Mouse (Mus musculus) regulatory T cell (primary cell): ENCODE results near the gene Pitx1.

Source experiments
- in situ Hi-C: fragments of 300-600 bp; cut with MboI, MseI; formaldehyde crosslinking; loops from one replicate; pipeline ENCODE4 v1.15.1; 2025; ENCODE audit warnings: high pct_unique_total_duplicates

Gene Pitx1

DNA sequence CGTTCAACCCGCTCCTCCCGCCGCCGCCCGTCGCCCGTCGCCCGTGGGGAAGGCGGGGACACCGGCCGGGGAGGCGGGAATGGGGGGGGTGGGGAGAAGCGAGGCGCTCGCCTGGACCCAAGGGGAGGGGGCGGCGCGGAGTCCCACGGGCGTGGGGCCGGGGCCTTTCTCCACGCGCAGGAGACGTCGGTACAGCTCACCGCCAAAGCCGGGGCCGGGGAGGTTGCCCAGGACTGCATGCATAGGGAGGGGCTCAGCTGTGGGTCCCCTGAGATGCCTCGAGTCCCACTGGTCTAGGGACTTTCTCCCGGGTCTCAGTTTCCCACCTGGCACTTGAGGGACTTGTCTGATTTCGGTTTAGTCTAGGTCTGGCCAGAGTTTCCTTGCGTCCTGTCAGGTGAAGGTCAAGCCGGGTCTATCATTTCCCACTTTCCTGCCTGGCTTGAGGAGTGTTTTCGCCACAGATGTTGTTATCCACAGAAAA is at the start of gene Pitx1:
Gene Pitx1 (minus strand): TSS at position 51 of the 484 bp plus-strand sequence.
- in situ Hi-C loops, result no loop called here

DNA sequence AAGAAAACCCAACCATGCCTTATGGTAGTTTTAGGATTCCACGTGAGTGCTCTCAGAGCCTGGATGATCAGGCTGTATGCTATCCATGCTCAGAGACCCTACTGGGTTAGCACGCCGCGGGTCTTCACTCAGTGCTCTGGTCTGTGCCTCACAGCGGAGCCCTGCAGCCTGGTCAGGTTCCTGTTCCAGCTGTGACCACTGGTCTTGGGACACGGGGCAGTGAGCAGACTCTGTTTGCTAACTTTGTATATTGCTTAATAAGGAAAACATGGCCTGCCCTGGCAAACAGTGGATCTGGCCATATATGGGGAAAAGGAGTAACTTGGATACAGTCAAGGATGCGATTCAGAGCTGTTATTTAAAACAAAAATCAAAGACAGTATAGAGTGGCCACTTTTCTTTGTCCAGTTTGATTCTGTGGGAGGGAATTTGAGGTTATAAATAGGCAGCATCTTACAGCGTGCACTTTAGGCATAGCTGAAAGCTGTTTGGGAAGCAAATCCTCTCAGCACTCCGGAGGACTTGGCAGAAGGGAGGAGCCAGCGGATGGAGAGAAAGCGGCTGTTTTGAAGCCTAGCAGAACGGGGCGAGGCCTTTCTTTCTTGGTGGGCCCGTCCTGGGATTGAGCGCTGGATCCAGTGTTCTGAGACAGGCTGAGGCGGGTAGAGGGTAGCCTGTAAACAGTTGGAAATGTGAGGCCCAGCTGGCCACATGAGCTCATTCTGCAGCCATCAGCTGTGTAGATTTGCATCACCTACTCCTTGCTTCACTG is 45.6 kb upstream of the Pitx1 start:
- in situ Hi-C loops, result no loop called here

DNA sequence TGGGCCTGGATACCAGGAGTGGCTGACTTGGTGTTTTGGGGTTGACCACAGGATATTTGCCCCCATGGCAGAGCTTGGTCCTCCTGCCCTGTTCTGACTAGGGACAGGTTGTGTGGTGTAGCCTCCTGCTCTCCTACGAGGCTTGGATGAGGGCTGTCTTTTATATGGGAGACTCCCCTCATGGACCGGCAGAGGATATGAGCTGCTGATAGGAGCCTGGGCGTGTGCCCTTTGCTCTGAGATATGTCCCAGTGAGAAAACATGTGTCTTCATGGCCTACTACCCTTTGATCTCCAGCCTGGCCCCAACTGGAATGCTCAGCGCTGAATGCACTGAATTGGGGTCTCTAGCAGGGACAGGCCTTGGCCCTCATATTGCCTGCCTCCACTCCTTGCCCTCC is 42.4 kb upstream of the Pitx1 start:
- in situ Hi-C loops, result no loop called here

DNA sequence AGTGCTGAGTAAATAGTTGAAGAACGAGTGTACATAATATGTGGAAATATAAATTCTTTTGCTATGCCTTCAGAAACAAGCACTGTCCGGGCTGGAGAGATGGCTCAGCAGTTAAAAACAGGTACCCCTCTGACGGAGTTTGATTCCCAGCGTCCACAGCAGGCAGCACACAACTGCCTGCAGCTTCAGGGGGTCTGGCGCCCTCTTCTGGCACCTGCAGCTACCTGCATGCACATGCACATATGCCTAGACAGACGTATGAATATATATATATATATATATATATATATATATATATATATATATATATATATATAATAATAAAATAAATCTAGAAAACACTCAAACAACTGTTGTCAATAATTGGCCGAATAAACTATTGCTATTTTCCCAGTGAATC is 35.4 kb upstream of the Pitx1 start:
- in situ Hi-C loops, result no loop called here

DNA sequence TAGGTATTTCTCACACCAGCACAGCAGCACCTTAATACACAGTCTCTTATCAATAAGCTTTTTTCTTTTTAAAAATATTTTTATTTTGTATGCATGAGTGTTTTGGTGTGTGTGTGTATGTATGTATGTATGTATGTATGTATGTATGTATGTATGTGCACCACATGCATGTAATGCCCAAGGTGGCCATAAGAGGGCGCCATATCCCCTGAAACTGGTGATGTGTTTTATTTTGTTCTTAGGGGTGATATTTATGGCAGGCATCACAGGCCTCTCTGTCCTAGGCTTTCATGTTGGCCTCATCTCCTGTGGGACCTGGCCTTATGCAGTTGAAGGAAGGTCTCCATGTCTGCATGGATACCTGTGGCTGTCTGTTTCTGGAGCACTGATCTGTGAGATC is 34.0 kb upstream of the Pitx1 start:
- in situ Hi-C loops, result no loop called here

DNA sequence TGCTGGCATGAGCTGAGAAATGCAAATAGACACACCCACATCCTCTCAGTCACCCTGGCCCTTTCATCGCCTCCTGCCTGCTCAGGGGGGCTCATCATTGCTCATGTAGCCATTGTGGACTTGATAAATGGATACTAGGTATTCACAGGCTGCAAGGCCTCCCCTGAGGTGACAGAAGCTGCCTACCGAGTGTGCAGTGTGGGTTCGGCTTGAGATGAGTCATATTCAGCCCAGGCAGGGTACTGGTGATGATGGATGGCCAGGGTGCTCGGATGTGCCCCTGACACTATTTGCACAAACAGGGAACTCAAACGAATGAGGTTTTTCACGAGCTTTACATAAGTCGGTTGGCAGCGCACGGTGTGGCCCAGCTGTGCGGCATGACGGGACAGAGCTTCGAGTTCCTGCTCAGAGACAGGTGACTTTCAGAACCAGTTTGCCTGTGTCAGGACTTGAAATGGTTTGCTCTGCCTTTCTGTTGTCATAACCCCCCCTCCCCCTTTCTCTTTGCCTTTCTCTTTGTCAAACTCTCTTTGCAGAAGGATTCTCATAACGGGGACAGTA is 31.6 kb upstream of the Pitx1 start:
- in situ Hi-C loops, result no loop called here

DNA sequence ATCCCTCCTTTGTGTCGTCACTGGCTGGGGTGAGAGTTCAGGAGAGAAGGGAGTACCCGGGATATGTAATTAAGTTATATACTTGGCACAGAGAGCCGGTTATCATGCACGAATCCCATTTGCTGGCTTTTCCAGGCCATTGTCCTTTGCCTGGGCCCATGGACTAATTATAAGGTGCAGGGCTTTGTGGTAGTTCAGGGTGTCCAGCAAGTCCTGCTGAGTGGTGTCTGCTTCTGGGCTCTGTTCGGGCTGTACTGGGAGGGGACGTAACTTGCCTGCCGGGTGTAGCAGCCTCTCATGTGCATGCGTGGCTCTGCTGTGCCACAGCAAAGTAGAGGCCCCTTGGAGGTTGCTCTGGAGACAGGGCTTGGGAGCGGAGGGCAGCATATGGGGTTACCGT is 24.5 kb upstream of the Pitx1 start:
- in situ Hi-C loops, result no loop called here

DNA sequence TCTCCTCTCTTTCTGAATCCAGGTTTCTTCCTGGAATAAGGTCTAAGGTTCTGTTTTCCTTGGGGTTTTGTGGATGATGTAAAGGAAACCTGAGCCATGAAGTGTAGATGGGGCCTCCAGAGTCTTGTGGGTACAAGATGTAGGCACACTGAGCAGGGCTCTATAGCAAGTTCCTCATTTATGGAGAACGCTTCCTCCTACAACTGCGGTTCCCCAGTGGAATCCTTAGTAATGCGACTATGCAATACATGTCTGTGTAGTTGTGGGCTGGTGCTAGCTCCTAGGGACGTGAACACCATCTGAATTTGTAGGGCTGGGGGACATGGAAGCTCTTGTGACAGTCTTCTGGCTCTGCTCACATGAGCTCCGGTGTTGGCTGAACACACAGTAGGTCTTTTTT is 22.5 kb upstream of the Pitx1 start:
- in situ Hi-C loops, result no loop called here

DNA sequence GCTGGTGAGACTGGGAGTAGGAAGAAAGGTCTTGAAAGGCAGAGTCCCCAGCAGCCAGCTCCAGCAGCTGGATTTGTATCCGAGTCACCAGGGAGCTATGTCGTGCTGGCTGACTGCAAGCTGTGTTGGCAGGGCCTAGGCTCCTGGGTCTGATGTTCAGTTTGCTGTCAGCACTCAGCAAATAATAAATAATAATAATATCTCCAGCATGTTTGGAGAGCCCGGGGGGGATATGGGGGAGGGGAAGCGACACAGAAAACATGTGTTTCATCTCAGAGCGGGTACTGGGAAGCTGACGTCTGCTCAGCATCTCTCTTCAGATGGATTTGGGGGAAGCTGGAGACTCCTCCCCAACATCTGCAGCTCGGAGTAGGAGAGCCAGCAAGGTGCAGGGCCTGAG is 19.8 kb upstream of the Pitx1 start:
- in situ Hi-C loops, result no loop called here

DNA sequence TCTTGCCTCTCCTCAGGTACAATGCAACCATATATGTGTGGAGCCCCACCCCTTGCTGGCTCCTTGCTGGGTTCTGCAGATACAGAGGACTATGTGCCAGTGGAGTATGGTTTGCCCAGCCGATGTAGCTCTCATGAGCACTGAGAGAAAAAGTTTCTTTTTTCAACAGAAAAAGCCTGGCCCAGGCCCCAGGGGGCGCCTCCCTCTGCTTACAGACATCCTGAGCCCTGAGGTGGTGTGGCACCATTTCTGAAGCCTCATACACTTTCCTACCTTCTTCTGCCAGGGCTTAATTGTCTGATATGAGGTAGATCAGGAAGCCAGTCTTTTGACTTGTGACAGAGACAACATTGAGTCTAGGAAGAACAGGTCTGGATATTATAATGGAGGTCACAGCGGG is 16.2 kb upstream of the Pitx1 start:
- in situ Hi-C loops, result no loop called here

DNA sequence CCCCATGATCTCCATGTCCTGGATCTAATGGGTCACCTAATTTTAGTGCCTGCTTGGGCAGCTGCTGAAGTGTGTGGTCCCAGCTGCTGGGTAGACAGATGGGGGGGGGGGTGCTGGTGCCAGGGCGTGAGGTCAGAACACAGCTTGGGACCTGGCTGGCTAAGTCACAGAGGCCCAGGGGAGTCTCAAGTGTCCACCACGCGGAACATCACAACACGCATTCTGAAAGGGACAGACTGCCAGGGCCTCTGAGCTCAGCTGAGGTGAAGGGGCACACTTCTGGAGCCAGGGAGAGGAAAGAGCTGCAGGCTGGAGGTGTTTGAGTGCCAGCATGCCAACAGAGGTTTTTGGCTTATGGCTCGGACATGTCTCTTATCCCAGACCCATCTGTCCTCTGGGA is 14.7 kb upstream of the Pitx1 start:
- in situ Hi-C loops, result no loop called here

DNA sequence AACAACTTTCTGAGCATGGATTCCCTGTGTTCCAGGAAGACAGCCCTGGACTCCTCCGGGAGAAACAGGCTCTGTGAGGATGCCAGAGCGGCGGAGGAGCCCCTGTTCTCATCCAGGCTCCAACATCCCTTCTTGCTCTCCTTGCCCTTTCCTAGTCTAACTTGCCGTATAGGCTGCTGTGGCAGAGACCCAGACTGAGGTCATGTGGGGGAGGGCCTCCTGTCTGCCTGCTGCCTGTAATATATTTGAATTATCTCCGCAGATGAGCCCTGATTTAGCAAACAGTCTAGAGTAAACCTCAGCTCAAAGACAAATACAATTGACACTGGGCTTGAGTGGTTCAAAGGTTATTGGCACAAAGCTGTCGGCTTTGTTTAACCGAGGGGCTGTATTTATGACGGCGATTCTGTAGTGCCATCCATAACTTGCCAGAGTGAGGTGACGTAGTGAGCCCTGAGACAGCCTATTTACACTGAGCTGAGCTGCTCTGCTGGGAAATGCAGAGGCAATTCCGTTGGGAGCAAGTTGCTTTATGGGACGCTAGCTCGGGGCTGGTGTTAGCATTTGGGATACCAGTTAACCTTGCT is 12.7 kb upstream of the Pitx1 start:
- in situ Hi-C loops, result no loop called here

DNA sequence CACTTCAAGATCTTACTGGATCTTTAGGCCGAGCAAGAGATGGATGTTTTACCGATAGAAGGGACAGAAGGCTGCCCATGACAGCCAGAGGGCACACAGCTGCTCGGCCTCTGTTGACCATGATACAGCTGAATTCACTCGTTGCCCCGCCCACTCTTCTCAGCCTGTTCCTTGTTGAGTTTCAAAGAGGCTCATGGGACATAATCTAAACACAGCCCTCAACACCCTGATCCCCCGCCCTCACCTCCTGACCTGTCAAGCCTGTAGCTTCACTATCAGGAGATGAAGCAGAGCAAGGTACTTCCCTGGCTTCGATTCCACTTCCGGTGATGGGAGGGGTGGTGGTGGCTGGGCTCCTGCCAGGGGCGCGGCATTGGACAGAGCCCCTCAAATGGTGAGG is 11.8 kb upstream of the Pitx1 start:
- in situ Hi-C loops, result no loop called here

DNA sequence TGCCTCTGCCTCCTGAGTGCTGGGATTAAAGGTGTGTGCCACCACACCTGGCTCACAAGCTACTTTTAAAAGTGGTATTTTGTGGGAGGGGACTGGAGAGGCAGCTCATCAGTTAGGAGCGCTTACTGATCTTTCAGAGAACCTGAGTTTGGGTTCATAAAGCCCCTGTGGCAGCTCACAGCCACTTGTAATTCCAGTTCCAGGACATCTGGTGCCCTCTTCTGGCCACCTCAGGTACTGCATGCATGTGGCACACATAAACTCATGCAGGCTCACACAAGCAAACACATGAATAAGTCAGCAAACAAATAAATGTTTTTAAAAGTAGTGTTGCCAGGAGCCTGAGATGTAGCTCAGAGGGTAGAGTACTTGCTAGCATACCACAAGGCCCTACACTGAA is 7.7 kb upstream of the Pitx1 start:
- in situ Hi-C loops, result no loop called here

DNA sequence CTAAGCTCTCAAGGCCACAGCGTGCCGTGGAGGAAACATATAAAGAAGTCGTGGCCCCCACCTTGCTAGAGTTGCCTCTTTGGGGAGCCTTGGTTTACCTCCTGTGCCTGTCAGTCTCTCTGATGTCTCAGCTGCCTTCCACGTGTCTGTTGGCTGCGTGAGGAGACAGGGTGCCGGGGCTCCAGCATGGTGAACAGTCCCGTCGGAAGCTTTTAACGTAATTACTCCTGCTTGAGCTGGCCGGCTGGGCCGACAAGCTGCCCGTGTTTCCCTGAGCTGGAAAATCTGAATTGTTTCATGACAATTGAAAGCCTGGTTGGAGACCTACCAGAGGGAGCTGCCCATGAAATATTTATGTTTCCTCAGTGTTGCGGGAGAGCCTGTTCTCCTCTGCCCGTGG is 4.2 kb upstream of the Pitx1 start:
- in situ Hi-C loops, result no loop called here

DNA sequence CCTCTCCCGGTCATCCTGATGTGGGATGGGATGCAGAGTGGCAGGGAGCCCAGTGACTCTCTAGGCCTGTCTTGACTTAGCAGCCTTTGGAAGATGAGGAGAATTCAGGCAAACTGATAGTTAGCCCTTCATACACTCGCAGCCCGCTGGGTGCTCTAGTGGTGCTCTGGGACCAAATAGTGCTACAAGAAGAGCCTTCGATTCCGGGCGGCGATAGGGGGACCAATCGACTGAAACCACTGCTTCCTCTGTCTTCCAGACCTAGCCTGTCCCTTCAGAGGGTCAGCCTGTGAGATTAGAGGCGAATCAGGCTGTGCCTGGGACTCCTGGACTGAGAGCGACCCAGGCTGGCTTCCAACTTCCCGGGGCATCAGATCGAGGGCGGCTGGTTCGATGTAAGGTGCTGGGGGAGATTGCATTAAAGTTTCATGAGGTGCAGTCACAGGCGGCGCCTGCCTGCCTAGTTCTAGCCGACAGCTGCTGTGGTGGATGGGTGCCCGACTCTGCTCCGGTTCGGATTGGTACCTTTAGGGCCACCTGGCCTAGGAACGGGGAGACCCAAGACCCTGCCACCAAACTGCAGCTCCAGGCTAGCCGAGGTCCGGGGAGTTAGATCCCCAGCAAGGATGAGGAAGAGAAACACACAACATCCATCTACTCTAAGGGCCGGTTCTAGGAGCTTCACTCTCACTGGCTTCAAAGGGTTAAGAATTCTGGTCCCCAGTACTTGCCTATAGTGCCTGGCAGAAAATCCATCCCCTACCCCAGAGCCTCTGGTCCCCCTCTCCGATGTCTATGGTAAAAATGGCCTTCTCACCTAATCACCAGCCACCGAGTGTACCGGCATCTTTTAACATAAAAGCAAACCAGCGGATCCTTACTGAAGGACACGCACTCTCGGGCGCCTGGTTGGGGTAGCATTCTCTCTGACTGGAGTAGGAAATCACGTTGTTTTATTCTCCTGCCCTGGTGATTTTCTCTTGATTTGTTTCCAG is 1.1 kb upstream of the Pitx1 start:
- in situ Hi-C loops, result no loop called here

DNA sequence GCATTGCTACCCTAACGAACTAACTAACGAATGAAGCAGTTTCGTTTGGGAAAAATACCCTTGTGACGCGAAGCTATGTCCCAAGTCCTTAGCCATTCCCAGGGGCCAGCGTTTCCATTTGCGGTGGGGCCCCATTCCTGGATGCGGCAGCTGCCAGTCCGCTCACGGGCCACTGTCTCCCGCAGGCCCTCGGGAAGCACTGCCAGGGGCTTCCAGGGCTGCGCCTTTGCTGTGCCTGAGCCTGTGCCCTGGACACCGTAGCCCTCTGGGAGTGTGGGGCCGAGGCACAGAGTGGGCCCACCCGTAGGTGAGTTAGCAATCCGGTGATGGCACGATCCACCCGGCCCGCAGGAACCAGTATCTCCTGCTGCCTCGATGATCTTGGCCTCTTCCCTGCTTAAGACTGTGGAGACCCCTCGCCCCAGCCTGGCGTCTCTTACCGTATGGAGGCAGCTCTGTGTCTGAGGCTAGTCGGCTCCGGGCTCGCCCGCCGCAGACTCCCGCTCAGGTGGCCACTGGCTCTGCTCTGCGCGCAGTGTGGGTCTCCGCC is 369 bp downstream of the Pitx1 start:
- in situ Hi-C loops, result no loop called here

DNA sequence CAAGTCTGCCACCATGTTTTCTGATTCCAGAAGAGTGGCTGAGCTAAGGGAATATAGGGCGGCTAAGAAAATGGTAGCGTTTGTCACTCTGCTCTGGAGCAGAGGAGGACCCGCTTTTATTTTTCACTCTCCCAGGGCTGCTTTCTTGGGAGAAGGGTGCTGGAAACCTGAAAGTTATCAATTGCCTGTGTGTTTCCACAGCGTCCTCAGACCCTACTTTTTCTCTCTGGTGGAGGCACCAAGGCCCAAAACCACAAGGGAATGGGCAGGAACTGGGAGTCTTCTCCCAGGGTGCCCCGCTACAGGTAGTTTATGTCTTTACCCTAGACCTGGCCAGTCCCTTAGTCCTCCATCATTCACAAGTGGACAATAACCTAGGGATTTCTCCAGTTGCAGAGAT is 1.3 kb downstream of the Pitx1 start:
- in situ Hi-C loops, result no loop called here

DNA sequence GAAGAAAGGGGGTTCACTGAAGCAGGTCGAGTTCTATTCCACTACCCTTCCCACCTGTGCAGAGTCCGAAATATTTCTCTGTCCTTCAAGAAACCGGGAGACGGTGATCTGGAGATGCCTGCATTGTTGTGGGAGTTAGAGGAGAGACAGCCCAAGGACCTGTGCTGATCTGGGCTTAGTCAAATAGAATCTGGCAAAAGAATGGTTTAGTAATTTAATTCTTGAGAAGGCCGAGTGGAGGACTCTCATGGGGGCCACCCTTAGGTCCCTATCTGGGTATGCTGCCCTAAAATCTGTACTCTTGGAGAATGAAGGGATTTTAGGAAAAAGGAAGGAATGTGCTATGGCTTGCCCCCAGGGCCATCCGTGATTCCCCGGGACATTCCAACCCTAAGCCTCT is 2.1 kb downstream of the Pitx1 start:
- in situ Hi-C loops, result no loop called here

DNA sequence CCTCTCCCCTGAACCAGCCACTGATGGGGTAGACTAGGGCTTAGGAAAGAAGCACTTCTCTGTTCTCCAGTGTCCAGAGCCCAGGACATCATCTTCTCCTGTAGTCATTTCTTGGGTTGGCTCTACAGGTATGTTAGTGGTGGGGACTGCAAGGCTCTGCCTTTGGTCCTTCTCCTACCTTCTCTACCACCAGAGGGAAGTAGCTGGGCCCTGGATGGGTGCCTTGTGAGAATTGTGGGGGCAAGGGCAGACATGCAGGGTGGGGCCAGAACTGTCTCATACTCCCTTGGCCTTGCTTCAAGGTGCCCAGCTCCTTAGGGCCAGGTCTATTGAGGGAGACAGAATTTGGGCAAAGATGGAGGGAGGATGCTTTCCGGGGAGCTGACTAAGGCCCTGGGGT is 3.4 kb downstream of the Pitx1 start:
- in situ Hi-C loops, result no loop called here

DNA sequence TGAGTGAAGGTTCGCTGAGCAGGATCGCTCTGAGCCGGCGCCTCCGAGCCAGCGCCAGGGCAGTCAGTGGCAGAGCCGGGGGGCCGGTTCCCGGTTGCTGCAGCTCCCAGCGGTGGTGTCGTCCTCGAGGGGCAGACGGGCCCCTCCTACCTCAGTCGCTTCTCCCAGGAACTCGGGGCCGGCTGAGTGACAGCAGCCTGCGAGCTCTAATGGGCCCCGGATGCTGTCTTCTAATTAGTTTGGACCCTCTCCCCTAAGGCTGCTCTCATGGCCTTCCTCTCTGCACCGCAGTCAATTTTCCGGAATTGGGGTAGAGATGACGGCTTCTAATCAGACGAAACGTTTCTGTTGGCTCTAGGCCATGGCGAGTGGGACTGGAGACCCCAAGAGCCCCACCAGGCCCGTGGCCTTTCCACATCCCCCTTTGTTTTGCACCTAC is 4.3 kb downstream of the Pitx1 start:
- in situ Hi-C loops, result no loop called here
